Mouse (Mus musculus): ENCODE results near the gene Olfr461. TPM values are rescaled to one million over a fixed set of nuclear protein-coding genes. Genes with fewer than 3 reads are reported as not detected.

Gene Olfr461
- not detected in 2 replicates for polyA plus RNA-seq (2021; fragmentation: Nextera tagmentation)
- long read RNA-seq, experiment 1, result 0 reads
- long read RNA-seq, experiment 2, result 0 reads

GRCm38 (mm10) chr6:40554950-40555349, at the start of gene Olfr461:
TSS of gene Olfr461 (minus strand) at chr6:40555050.

GRCm38 (mm10) chr6:40585645-40586044, 30.8 kb upstream of the Olfr461 start, which contains the start of gene Clec5a:
TSS of gene Clec5a (minus strand) at chr6:40585821.

GRCm38 (mm10) chr6:40569187-40569586, 14.3 kb upstream of the Olfr461 start, which contains the start of gene Olfr460:
TSS of gene Olfr460 (plus strand) at chr6:40569487.

GRCm38 (mm10) chr6:40519408-40519807, 35.4 kb downstream of the Olfr461 start, which contains the start of gene Prss37:
TSS of gene Prss37 (minus strand) at chr6:40519508.

GRCm38 (mm10) chr6:40493229-40493628, 61.6 kb downstream of the Olfr461 start, which contains the start of gene Tas2r108:
TSS of gene Tas2r108 (plus strand) at chr6:40493529.

Other genes with a start within 250 kb of the Olfr461 start
- 30.1 and 39.7 TPM in 2 replicates for gene Agk, start 229.9 kb downstream of the Olfr461 start, polyA plus RNA-seq (2021; fragmentation: Nextera tagmentation)
- 6.2 and 9.9 TPM in 2 replicates for gene E330009J07Rik, start 118.9 kb downstream of the Olfr461 start, polyA plus RNA-seq (2021; fragmentation: Nextera tagmentation)
- not detected in 2 replicates for gene Wee2, start 116.0 kb downstream of the Olfr461 start, polyA plus RNA-seq (2021; fragmentation: Nextera tagmentation)
- gene Ssbp1, start 83.7 kb downstream of the Olfr461 start, polyA plus RNA-seq (2021; fragmentation: Nextera tagmentation), result 49.0 and 76.6 TPM in 2 replicates
- gene Tas2r137, start 63.8 kb downstream of the Olfr461 start, polyA plus RNA-seq (2021; fragmentation: Nextera tagmentation), result not detected in 2 replicates
- not detected in 2 replicates for gene Tas2r108, start 61.5 kb downstream of the Olfr461 start, polyA plus RNA-seq (2021; fragmentation: Nextera tagmentation)
- not detected in 2 replicates for gene Prss37, start 35.5 kb downstream of the Olfr461 start, polyA plus RNA-seq (2021; fragmentation: Nextera tagmentation)
- gene Olfr460, start 14.4 kb upstream of the Olfr461 start, polyA plus RNA-seq (2021; fragmentation: Nextera tagmentation), result not detected in 2 replicates
- 5.5 and 7.8 TPM in 2 replicates for gene Clec5a, start 30.8 kb upstream of the Olfr461 start, polyA plus RNA-seq (2021; fragmentation: Nextera tagmentation)
- not detected in 2 replicates for gene Tas2r138, start 58.3 kb upstream of the Olfr461 start, polyA plus RNA-seq (2021; fragmentation: Nextera tagmentation)
- not detected in 2 replicates for gene Mgam, start 73.8 kb upstream of the Olfr461 start, polyA plus RNA-seq (2021; fragmentation: Nextera tagmentation)